Mouse (Mus musculus) hindbrain, postnatal 0 days (tissue): ENCODE measurements around the gene Diras2. TPM values are rescaled to one million over a fixed set of nuclear protein-coding genes. Genes with fewer than 3 reads are reported as not detected.

Source experiments
- ATAC-seq: fragments of 200-750 bp; cut with Nextera tagmentation; 2 replicates; pipeline ENCODE4 v1.8.0; 2017; ENCODE audit warnings: mild to moderate bottlenecking, moderate TSS enrichment, moderate library complexity
- DNase-seq: peaks from one replicate; pipeline ENCODE4 v3.0.0-alpha.2; 2015; ENCODE audit warnings: low spot score
- H3K27ac ChIP-seq: fragments of 300-500 bp; sonication (generic); 2 replicates; pipeline ENCODE4 v1.5.1; 2014; ENCODE audit warnings: mild to moderate bottlenecking
- H3K27me3 ChIP-seq: fragments of 300-500 bp; sonication (generic); 2 replicates; pipeline ENCODE4 v1.6.1; 2014; ENCODE audit warnings: low read length, mixed read lengths; ENCODE audit not compliant: insufficient read depth
- H3K36me3 ChIP-seq: fragments of 300-500 bp; sonication (generic); 2 replicates; pipeline ENCODE4 v1.6.1; 2014; ENCODE audit warnings: low read length, mixed read lengths; ENCODE audit not compliant: insufficient read depth
- H3K4me1 ChIP-seq: fragments of 300-500 bp; sonication (generic); 2 replicates; pipeline ENCODE4 v1.6.1; 2014; ENCODE audit warnings: antibody characterized with exemption, low read length, mixed read lengths; ENCODE audit not compliant: insufficient read depth
- H3K4me2 ChIP-seq: fragments of 300-500 bp; sonication (generic); 2 replicates; pipeline ENCODE4 v1.6.1; 2014; ENCODE audit warnings: low read depth, mild to moderate bottlenecking, low read length, moderate library complexity, mixed read lengths
- H3K4me3 ChIP-seq: fragments of 300-500 bp; sonication (generic); 2 replicates; pipeline ENCODE4 v1.5.1; 2014; ENCODE audit warnings: low read length
- H3K9ac ChIP-seq: fragments of 300-500 bp; sonication (generic); replicated peaks from 2 replicates; pipeline ENCODE4 v1.6.1; 2014; ENCODE audit warnings: mild to moderate bottlenecking, low read length, moderate library complexity, mixed read lengths
- H3K9me3 ChIP-seq: fragments of 300-500 bp; sonication (generic); 2 replicates; pipeline ENCODE4 v1.6.1; 2016; ENCODE audit warnings: low read length, mixed read lengths
- CTCF ChIP-seq: IDR thresholded peaks from 2 replicates; pipeline ENCODE4 v1.5.1; 2016; ENCODE audit warnings: antibody characterized with exemption, control low read depth, low read depth
- WGBS: fragments of 180-500 bp; shearing (Covaris S2); extraction: QIAGEN DNeasy Blood & Tissue Kit; methylation state at CpG from one replicate; pipeline ENCODE4 v1.1.7; 2014; 5-methylcytosine and 5-hydroxymethylcytosine counted together
- polyA plus RNA-seq: library from polyadenylated mRNA; unstranded; fragments of >200 nt; fragmentation: Nextera tagmentation; extraction: Ambion mirVana; gene quantifications from 2 replicates; pipeline ENCODE4 v1.2.1, GENCODE M21; 2015
- total RNA-seq: library from RNA; depleted of rRNA; stranded (reverse); fragments of >200 nt; gene quantifications from 2 replicates; pipeline ENCODE4 v1.2.3, GENCODE M21; 2014

The Diras2 gene
- total and polyA plus RNA-seq, 2 experiments from 2014 or later, result 7.9 to 64.5 TPM

DNA sequence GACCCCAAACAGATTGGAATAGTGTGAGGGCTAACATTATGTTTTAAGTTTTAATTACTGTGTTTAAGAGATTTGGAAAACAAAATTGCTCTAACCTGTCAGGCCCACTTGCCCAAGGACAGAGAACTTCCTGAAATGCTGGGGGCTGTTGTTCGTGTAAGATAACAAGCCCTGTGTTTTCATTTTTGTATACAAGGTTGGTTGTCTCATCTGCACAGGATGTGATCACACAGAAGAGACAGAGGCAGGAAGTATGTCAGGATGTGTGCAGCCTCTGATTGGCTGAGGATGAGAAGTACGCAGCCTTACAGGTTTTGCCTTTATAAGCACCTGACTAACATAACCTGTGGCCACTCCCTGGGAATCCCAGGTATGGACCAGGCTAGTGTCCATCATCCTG, 43.2 kb upstream of the Diras2 start:
- no peaks in the 10 kb centered on the region for H3K36me3 ChIP-seq
- H3K9me3 ChIP-seq, result no peaks in the 10 kb centered on the region
- no peak overlapping the region for H3K4me2 ChIP-seq
- TF ChIP-seq CTCF, result no peak
- no peak overlapping the region for H3K4me3 ChIP-seq
- DNase-seq (no peak), ATAC-seq (no peak)
- no peaks in the 10 kb centered on the region for H3K4me1 ChIP-seq
- no peak overlapping the region for H3K27ac ChIP-seq
- 100% methylated on average over 2 of the region's 2 CpGs for WGBS
- no peaks in the 10 kb centered on the region for H3K27me3 ChIP-seq
- no peak overlapping the region for H3K9ac ChIP-seq

DNA sequence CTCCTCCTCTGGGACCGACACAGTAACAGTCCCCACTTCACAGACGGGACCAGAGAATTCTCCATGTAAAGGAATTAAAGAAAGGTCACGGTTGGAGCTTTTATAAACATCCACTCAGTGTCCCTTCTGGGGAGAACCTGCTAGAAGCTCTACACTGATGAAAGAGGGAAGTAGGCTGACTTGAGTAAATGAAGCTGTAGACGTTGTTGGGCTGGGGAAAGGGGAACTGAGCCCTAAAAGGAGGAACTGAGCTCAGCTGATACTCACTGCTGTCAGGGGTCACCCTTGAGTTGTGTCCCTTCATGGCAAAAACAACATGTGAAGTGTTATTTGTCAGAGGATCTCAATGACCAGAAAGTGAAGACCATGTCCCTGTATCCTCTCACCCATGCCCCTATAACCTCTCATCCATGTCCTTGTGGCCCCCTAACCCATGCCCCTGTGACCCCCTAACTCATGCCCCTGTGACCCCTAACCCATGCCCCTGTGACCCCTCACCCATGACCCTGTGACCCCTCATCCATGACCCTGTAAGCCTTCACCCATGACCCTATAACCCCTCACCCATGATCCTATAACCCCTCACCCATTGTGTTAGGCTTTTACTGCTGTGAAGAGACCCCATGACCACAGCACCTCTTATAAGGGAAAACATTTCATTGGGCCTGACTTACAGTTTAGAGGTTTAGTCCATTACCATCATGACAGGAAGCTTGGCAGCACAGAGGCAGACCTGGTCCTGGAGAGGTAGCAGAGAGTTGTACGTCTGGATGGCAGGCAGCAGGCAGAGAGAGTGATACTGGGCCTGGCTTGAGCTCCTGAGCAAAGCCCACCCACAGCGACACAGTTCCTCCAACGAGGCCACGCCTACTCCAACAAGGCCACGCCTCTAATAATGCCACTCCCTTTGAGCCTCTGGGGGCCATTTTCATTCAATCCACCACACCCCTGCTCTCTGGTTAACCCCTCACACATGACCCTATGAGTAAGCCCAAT, 41.7 kb upstream of the Diras2 start:
- 78% methylated on average over 9 of the region's 9 CpGs for WGBS

DNA sequence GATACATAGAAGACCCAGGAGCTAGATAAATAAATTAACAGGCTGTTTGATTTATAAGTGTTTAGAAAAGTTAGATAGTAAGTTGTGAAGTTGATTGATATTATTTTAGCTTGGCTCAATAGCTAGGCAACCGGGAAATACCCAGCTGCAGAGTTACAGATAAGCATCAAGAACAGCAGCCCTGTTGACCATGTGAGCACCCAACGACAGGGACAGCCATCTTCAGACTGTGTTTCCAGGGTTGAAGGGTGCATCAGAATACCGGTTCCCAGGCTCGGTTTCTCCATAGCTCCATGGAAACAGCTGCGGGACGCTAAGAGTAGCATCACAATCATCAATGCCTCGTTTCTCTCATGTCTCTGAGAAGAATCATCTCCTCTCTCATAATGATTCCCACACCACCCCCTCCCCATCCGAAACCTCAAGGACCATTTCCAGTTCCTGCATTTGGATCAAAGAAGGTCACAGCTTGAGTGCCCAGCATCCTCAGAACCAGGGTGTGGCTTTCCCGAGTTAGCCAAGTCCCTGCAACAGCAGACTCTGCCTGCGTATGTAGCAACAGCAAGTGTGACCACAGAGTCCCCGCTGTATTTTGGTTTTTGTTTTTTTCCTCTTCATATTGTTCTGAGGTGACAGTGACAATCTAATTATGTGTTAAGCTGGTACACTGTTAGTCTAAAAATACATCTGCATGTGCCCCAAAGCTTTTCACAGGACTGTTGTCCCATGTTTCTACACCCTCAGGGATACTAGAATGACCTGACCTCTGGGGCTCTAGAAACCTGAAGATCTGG, 40.7 kb upstream of the Diras2 start:
- no peak for ATAC-seq
- Histone ChIP-seq H3K4me2 (no peak overlapping the region), H3K9me3 (no peaks in the 10 kb centered on the region), H3K4me3 (no peak overlapping the region), H3K4me1 (no peaks in the 10 kb centered on the region), H3K36me3 (no peaks in the 10 kb centered on the region), H3K27ac (no peak overlapping the region), H3K27me3 (no peaks in the 10 kb centered on the region), H3K9ac (no peak overlapping the region)
- 60% methylated on average over 11 of the region's 11 CpGs for WGBS
- no peak for DNase-seq
- TF ChIP-seq CTCF, result no peak

More for the DNA sequence above, 41.7 kb upstream of the Diras2 start:
- Histone ChIP-seq H3K9ac (no peak overlapping the region), H3K36me3 (no peaks in the 10 kb centered on the region), H3K4me2 (no peak overlapping the region), H3K27ac (no peak overlapping the region), H3K27me3 (no peaks in the 10 kb centered on the region), H3K4me3 (no peak overlapping the region), H3K9me3 (no peaks in the 10 kb centered on the region), H3K4me1 (no peaks in the 10 kb centered on the region)
- DNase-seq (no peak), ATAC-seq (no peak)
- TF ChIP-seq CTCF, result no peak

DNA sequence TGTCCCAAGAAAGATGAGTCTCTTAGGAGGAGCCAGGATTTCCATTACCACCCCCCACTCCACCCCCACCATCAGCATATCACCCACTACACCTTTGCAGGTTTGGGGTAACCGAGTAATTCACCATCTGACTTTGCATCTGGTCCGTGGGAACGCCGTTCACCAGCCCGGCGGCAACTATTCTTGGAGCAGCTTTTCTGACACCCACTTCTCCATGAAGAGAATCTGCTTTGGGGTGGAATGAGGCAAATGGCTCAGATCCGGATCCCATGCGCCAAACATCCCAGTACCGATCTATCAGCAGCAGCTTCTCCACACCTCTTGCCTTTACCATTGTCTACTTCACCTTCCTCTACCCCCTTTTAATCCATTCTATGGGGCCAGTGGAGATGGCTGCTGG, 39.2 kb upstream of the Diras2 start:
- TF ChIP-seq CTCF, result no peak
- H3K9ac ChIP-seq, result no peak overlapping the region
- 92% methylated on average over 9 of the region's 9 CpGs for WGBS
- no peaks in the 10 kb centered on the region for H3K27me3 ChIP-seq
- no peaks in the 10 kb centered on the region for H3K9me3 ChIP-seq
- DNase-seq, result no peak
- no peak overlapping the region for H3K27ac ChIP-seq
- no peaks in the 10 kb centered on the region for H3K36me3 ChIP-seq
- no peak for ATAC-seq
- no peaks in the 10 kb centered on the region for H3K4me1 ChIP-seq
- H3K4me2 ChIP-seq, result no peak overlapping the region
- H3K4me3 ChIP-seq, result no peak overlapping the region

DNA sequence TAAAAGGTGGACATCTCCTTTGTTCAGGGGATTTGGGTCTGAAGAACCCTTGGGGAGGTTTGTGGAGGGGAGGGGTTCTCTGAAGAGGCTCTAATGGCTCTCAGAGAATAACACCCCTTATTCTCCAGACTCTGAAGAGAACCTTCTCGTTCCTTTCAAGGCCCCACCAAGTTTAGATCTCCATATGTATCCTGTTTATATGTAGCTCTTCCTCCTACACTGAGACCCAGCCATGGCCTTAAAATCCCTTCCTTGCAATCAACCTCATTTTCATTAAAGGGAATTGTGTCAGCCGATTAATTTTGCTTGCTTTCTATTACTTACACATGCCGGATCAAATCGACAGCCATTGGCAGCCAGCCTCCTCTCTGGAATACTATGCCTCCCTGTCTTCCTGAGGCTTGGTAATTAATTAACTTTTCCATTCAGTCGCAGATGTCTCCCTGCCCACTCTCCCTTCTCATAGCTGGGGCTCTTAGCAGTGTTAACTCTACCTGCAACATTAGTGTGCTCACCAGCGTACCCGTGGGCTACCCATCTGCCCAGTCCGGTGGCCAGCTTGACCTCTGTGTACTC, 38.2 kb upstream of the Diras2 start:
- DNase-seq (peak; percentile 60), ATAC-seq (no peak)
- Histone ChIP-seq H3K4me3 (no peak overlapping the region), H3K9ac (no peak overlapping the region), H3K9me3 (no peaks in the 10 kb centered on the region), H3K27me3 (no peaks in the 10 kb centered on the region), H3K4me1 (no peaks in the 10 kb centered on the region), H3K36me3 (no peaks in the 10 kb centered on the region), H3K4me2 (no peak overlapping the region), H3K27ac (no peak overlapping the region)
- WGBS, result 37% methylated on average over 8 of the region's 8 CpGs
- no peak for TF ChIP-seq CTCF

DNA sequence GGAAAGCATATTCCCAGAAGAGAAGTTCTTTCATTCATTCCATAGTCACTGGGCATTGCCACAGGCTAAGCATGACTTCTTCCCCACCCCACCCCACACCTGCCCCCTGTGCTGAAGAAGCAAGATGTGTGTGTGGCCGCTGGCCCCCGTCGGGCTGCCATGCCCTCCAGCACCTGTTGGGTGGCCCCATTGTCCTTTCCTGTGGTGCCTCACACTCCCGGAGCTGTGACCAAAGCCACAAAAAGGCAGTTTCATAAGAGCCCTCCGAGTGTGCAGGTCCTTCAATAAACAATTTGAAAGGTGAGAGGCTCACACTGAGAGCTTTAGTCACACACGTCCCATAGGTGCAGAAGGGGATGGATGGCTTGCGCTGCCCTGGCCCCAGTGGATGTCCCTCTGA, 35.7 kb upstream of the Diras2 start:
- H3K27ac ChIP-seq, result no peak overlapping the region
- TF ChIP-seq CTCF, result no peak
- H3K4me1 ChIP-seq, result no peaks in the 10 kb centered on the region
- no peak overlapping the region for H3K4me3 ChIP-seq
- H3K9me3 ChIP-seq, result no peaks in the 10 kb centered on the region
- 82% methylated on average over 7 of the region's 7 CpGs for WGBS
- H3K27me3 ChIP-seq, result no peaks in the 10 kb centered on the region
- no peaks in the 10 kb centered on the region for H3K36me3 ChIP-seq
- ATAC-seq, result no peak
- no peak for DNase-seq
- H3K9ac ChIP-seq, result no peak overlapping the region
- H3K4me2 ChIP-seq, result no peak overlapping the region
